Mouse (Mus musculus): ENCODE measurements at regions not wholly inside any gene's neighbourhood (a gene's known extent, or its start where the extent isn't known, plus 50 kb on each side); places are given as distances from the start of the nearest gene placed in this dataset.
"Not testable (repeated sequence)": the region's sequence is repeated elsewhere in the genome, so short reads cannot be mapped to it uniquely, and the experiment has no call there.

DNA sequence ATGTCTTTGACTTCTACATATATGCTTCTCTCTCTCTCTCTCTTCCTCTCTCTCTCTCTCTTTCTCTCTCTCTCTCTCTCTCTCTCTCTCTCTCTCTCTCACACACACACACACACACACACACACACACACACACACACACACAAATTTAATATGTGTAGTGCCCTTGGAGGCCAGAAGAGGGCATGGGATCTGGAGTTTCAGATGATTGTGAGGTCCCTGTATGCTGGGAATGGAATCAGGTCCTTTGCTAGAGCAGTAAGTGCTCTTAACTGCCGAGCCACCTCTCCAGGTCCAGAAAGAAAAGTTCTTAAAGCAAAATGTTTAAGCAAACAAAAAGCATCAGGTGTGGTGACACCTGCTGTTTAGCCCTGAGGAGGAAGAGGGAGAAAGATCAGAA lies 62.2 kb upstream of the Adgre5 start:
- DNase-seq (ENCODE audit: low spot score) = peak; percentile 17
- not testable (repeated sequence) for H3K4me1 ChIP-seq (replicated peaks; ENCODE audit: insufficient read depth, low read length); H3K27me3 ChIP-seq (ENCODE audit: insufficient read depth, low read length); H3K36me3 ChIP-seq (ENCODE audit: insufficient read depth, low read length); H3K9me3 ChIP-seq (replicated peaks; ENCODE audit: low read length); H3K4me3 ChIP-seq (replicated peaks; ENCODE audit: low read depth, low read length); H3K9ac ChIP-seq (ENCODE audit: low read depth, low read length); H3K4me2 ChIP-seq (ENCODE audit: low read length); ATAC-seq (replicated peaks; ENCODE audit: low FRiP score, low read depth); H3K27ac ChIP-seq
- WGBS = 25% methylated on average over 1 of the region's 1 CpGs
- peak; percentile 47; the same call in 1 of the 2 replicates for TF ChIP-seq CTCF (IDR thresholded peaks at IDR 0.05; ENCODE audit: low read depth)

DNA sequence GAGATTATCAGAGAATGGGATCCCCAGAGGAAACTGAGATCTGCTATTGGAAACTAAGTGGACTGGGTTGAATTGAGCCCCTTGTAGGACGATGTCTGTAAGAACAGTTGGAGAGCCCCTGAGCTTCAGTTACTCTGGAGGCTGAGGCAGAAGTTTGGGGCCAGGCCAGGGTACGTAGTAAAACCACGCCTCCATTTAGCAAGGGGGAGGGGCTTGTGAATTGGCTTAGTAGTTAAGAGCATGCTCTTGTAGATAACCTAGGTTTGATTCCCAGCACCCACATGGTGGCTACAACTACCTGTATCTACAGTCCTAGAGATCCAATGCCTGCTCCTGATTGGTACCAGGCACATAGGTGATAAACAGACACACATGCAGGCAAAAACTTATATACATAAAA lies 61.4 kb upstream of the Adgre5 start:
- 44% methylated on average over 3 of the region's 3 CpGs for WGBS
- DNase-seq (ENCODE audit: low spot score) (no peak), ATAC-seq (replicated peaks; ENCODE audit: low FRiP score, low read depth) (no peak)
- no peak overlapping the region for H3K4me3 ChIP-seq (replicated peaks; ENCODE audit: low read depth, low read length)
- no peak overlapping the region for H3K9ac ChIP-seq (ENCODE audit: low read depth, low read length)
- H3K27me3 ChIP-seq (ENCODE audit: insufficient read depth, low read length) = no peaks in the 10 kb centered on the region
- no peak for TF ChIP-seq CTCF (IDR thresholded peaks at IDR 0.05; ENCODE audit: low read depth)
- no peaks in the 10 kb centered on the region for H3K9me3 ChIP-seq (replicated peaks; ENCODE audit: low read length)
- no peak overlapping the region for H3K4me2 ChIP-seq (ENCODE audit: low read length)
- H3K36me3 ChIP-seq (ENCODE audit: insufficient read depth, low read length) = no peaks in the 10 kb centered on the region
- no peak overlapping the region for H3K27ac ChIP-seq
- H3K4me1 ChIP-seq (replicated peaks; ENCODE audit: insufficient read depth, low read length) = no peaks in the 10 kb centered on the region

DNA sequence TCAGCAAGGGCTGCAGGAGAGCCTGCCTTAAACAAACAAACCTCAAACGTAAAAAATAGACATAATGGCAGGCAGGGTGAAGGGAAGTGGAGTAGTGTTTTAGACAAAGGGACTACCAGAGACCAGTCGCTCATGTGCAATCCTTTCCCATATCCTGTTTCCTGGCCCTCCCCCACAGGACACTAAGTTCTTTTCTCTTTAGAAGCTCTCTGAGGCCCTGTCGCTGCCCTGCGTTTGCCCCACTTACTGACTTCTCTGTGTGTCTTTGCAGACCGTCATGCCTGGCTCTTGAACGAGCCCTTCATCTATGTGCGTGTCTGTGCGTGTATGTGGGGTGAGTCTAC lies 58.5 kb upstream of the Adgre5 start:
- Histone ChIP-seq H3K4me3 (replicated peaks; ENCODE audit: low read depth, low read length) (no peak overlapping the region), H3K9ac (ENCODE audit: low read depth, low read length) (no peak overlapping the region), H3K4me1 (replicated peaks; ENCODE audit: insufficient read depth, low read length) (no peaks in the 10 kb centered on the region), H3K36me3 (ENCODE audit: insufficient read depth, low read length) (no peaks in the 10 kb centered on the region), H3K9me3 (replicated peaks; ENCODE audit: low read length) (no peaks in the 10 kb centered on the region), H3K27me3 (ENCODE audit: insufficient read depth, low read length) (no peaks in the 10 kb centered on the region), H3K4me2 (ENCODE audit: low read length) (no peak overlapping the region), H3K27ac (no peak overlapping the region)
- no peak for TF ChIP-seq CTCF (IDR thresholded peaks at IDR 0.05; ENCODE audit: low read depth)
- peak; percentile 44 for DNase-seq (ENCODE audit: low spot score)
- 46% methylated on average over 8 of the region's 8 CpGs for WGBS
- no peak for ATAC-seq (replicated peaks; ENCODE audit: low FRiP score, low read depth)

DNA sequence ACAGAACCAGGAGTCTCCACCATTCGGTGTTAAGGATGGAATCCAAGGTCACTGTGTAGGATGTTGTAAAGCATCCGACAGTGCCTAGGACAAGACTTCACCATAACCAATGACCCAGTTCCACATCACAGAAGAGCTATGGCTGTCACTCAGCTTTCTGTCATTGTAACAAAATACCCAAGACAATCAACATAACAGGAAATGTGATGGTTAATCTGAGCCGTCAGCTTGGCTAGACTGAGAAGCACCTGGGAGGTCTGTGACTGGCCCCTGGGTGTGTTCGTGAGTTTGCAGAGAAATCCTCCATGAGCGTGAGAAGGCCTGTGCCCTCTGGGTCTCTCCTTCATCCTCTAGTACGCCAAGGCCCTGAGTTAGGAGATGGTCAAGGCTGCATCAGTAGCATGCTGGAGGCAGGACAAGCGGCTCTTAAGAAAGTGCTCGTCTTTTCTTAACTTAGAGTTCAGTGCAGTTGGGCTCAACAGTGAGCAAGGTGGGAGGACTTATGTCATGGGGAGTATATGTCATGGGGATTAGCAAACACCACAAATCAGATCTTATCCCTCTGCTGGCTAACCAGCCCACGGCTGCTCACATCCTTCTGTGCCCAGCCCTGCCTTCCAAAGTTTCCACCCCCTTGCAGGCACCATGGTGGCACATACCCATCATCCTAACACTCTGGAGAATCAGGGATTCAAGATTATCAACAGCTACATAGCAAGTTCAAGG lies 57.9 kb upstream of the Adgre5 start:
- no peaks in the 10 kb centered on the region for H3K27me3 ChIP-seq (ENCODE audit: insufficient read depth, low read length)
- no peak overlapping the region for H3K27ac ChIP-seq
- no peaks in the 10 kb centered on the region for H3K36me3 ChIP-seq (ENCODE audit: insufficient read depth, low read length)
- 62% methylated on average over 9 of the region's 9 CpGs for WGBS
- ATAC-seq (replicated peaks; ENCODE audit: low FRiP score, low read depth) = no peak
- H3K4me1 ChIP-seq (replicated peaks; ENCODE audit: insufficient read depth, low read length) = no peaks in the 10 kb centered on the region
- no peak for TF ChIP-seq CTCF (IDR thresholded peaks at IDR 0.05; ENCODE audit: low read depth)
- no peak for DNase-seq (ENCODE audit: low spot score)
- no peaks in the 10 kb centered on the region for H3K9me3 ChIP-seq (replicated peaks; ENCODE audit: low read length)
- no peak overlapping the region for H3K9ac ChIP-seq (ENCODE audit: low read depth, low read length)
- no peak overlapping the region for H3K4me3 ChIP-seq (replicated peaks; ENCODE audit: low read depth, low read length)
- no peak overlapping the region for H3K4me2 ChIP-seq (ENCODE audit: low read length)

DNA sequence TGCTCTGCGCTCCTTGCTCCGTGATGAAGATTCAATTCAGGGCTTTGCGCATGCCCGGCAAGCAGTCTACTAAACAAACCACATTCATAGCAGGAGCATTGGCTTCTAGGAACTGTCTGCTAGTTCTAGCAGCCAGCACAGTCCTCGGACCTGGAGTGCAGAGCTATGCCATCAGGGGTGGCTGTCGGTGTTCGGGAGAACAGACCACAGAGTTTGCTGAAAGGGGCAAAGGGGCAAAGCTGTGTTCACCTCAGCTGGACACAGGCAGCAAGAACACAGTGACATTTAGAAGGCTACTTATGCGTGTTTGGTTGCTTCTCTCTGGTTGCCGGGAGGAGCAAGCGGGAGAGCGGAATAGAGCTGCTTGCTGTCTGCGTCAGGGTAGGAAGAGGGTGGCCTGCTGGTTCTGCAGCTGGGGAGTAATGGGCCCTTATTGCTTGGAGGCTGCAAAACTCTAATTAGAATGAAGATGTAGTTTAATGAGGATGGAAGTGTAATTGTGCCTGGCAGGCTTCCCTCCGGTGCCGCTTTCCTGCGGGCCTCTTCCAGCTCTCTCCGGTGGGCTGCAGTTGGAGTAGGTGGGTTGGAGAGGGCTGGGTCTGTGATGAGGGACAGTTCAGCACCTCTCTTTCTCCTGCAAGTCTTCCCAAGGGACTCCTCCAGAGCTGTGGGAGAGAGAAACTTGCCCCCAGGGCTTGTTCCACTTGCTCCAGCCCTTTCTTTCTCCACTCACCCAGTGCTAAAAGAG lies 52.5 kb upstream of the Adgre5 start:
- H3K36me3 ChIP-seq (ENCODE audit: insufficient read depth, low read length) = no peaks in the 10 kb centered on the region
- no peak overlapping the region for H3K4me2 ChIP-seq (ENCODE audit: low read length)
- ATAC-seq (replicated peaks; ENCODE audit: low FRiP score, low read depth) (no peak), DNase-seq (ENCODE audit: low spot score) (no peak)
- H3K27ac ChIP-seq = no peak overlapping the region
- H3K4me1 ChIP-seq (replicated peaks; ENCODE audit: insufficient read depth, low read length) = no peaks in the 10 kb centered on the region
- H3K4me3 ChIP-seq (replicated peaks; ENCODE audit: low read depth, low read length) = no peak overlapping the region
- H3K27me3 ChIP-seq (ENCODE audit: insufficient read depth, low read length) = no peaks in the 10 kb centered on the region
- no peaks in the 10 kb centered on the region for H3K9me3 ChIP-seq (replicated peaks; ENCODE audit: low read length)
- TF ChIP-seq CTCF (IDR thresholded peaks at IDR 0.05; ENCODE audit: low read depth) = no peak
- no peak overlapping the region for H3K9ac ChIP-seq (ENCODE audit: low read depth, low read length)
- 67% methylated on average over 16 of the region's 16 CpGs for WGBS

Data from kidney, postnatal 0 days (tissue).